Mouse (Mus musculus) stomach, postnatal 0 days (tissue): ENCODE results near the gene Trp53. TPM values are rescaled to one million over a fixed set of nuclear protein-coding genes. Genes with fewer than 3 reads are reported as not detected.

Experiments used
- ATAC-seq: fragments of 200-750 bp; cut with Nextera tagmentation; 2 replicates; pipeline ENCODE4 v1.8.0; 2017; ENCODE audit not compliant: low FRiP score, low TSS enrichment
- DNase-seq: peaks from one replicate; pipeline ENCODE4 v3.0.0-alpha.2; 2016; ENCODE audit warnings: low spot score
- H3K27ac ChIP-seq: fragments of 300-500 bp; sonication (generic); replicated peaks from 2 replicates; pipeline ENCODE4 v1.5.1; 2014; ENCODE audit warnings: mild to moderate bottlenecking, control low read depth
- H3K27me3 ChIP-seq: fragments of 300-500 bp; sonication (generic); 2 replicates; pipeline ENCODE4 v1.6.1; 2014; ENCODE audit warnings: low read length; ENCODE audit not compliant: control insufficient read depth, insufficient read depth
- H3K36me3 ChIP-seq: fragments of 300-500 bp; sonication (generic); 2 replicates; pipeline ENCODE4 v1.6.1; 2014; ENCODE audit warnings: low read length, mixed read lengths; ENCODE audit not compliant: control insufficient read depth, insufficient read depth
- H3K4me1 ChIP-seq: fragments of 300-500 bp; sonication (generic); replicated peaks from 2 replicates; pipeline ENCODE4 v1.6.1; 2014; ENCODE audit warnings: antibody characterized with exemption; ENCODE audit not compliant: control insufficient read depth, insufficient read depth
- H3K4me2 ChIP-seq: fragments of 300-500 bp; sonication (generic); replicated peaks from 2 replicates; pipeline ENCODE4 v1.6.1; 2014; ENCODE audit warnings: low read depth, mild to moderate bottlenecking, control low read depth, moderate library complexity
- H3K4me3 ChIP-seq: fragments of 300-500 bp; sonication (generic); 2 replicates; pipeline ENCODE4 v1.5.1; 2014; ENCODE audit warnings: low read depth, low read length, control low read depth
- H3K9ac ChIP-seq: fragments of 300-500 bp; sonication (generic); 2 replicates; pipeline ENCODE4 v1.6.1; 2014; ENCODE audit warnings: mild to moderate bottlenecking, low read length, control low read depth, mixed read lengths
- H3K9me3 ChIP-seq: fragments of 300-500 bp; sonication (generic); 2 replicates; pipeline ENCODE4 v1.6.1; 2016; ENCODE audit warnings: low read length; ENCODE audit not compliant: control insufficient read depth
- CTCF ChIP-seq: IDR thresholded peaks from 2 replicates; pipeline ENCODE4 v1.5.1; 2016; ENCODE audit warnings: antibody characterized with exemption, low read depth, mild to moderate bottlenecking, moderate library complexity
- EP300 ChIP-seq: optimal IDR thresholded peaks from 2 replicates; pipeline ENCODE3; 2016; ENCODE audit warnings: antibody characterized with exemption
- WGBS: fragments of 180-500 bp; shearing (Covaris S2); extraction: QIAGEN DNeasy Blood & Tissue Kit; methylation state at CpG from one replicate; pipeline ENCODE4 v1.1.7; 2014; 5-methylcytosine and 5-hydroxymethylcytosine counted together
- polyA plus RNA-seq: library from polyadenylated mRNA; unstranded; fragments of >200 nt; fragmentation: Nextera tagmentation; extraction: Ambion mirVana; gene quantifications from 2 replicates; pipeline ENCODE4 v1.2.1, GENCODE M21; 2015

Trp53 gene
- polyA plus RNA-seq, 1 experiment from 2014 or later: 45.0 TPM

- Histone ChIP-seq H3K4me3 (peak within 1 kb of the TSS; percentile 54), H3K9ac (peak within 1 kb of the TSS; percentile 67), H3K36me3 (no peaks in the 10 kb centered on the region), H3K4me2 (peak within 1 kb of the TSS; percentile 92), H3K27me3 (no peaks in the 10 kb centered on the region; the same call in 1 of the 2 replicates), H3K9me3 (no peaks in the 10 kb centered on the region), H3K27ac (no peak within 1 kb of the TSS), H3K4me1 (no peaks in the 10 kb centered on the region)
- ATAC-seq (no peak; the same call in 1 of the 2 replicates), DNase-seq (peak; percentile 41)
- WGBS: 2% methylated on average over 41 of the region's 59 CpGs
- TF ChIP-seq CTCF (no peak; the same call in 1 of the 2 replicates), EP300 (no peak)
These were observed 20.1 kb upstream of the Trp53 start, which contains the start of gene Efnb3 for GRCm38 (mm10) chr11:69559851-69560765. Efnb3 (minus strand) TSS chr11:69560205.

- H3K4me1 ChIP-seq: no peaks in the 10 kb centered on the region
These were observed 19.0 kb upstream of the Trp53 start for GRCm38 (mm10) chr11:69560896-69561854.

GRCm38 (mm10) chr11:69563373-69563772 is 16.8 kb upstream of the Trp53 start:
- WGBS: 80% methylated on average over 13 of the region's 13 CpGs
- ATAC-seq: no peak
- Histone ChIP-seq H3K36me3 (no peaks in the 10 kb centered on the region; the same call in 1 of the 2 replicates), H3K4me1 (no peaks in the 10 kb centered on the region), H3K4me2 (no peak overlapping the region), H3K4me3 (no peak overlapping the region), H3K9me3 (no peaks in the 10 kb centered on the region), H3K9ac (no peak overlapping the region), H3K27ac (no peak overlapping the region), H3K27me3 (no peaks in the 10 kb centered on the region; the same call in 1 of the 2 replicates)
- TF ChIP-seq CTCF: no peak
- TF ChIP-seq EP300: no peak
- DNase-seq: no peak

More at GRCm38 (mm10) chr11:69560896-69561854, 19.0 kb upstream of the Trp53 start:
- no peaks in the 10 kb centered on the region; the same call in 1 of the 2 replicates for H3K27me3 ChIP-seq
- 54% methylated on average over 16 of the region's 16 CpGs for WGBS
- DNase-seq (no peak), ATAC-seq (peak; percentile 9; the same call in 1 of the 2 replicates)
- no peaks in the 10 kb centered on the region; the same call in 1 of the 2 replicates for H3K36me3 ChIP-seq
- H3K9me3 ChIP-seq: no peaks in the 10 kb centered on the region
- no peak overlapping the region; the same call in 1 of the 2 replicates for H3K4me3 ChIP-seq
- no peak overlapping the region for H3K4me2 ChIP-seq
- no peak overlapping the region for H3K9ac ChIP-seq
- TF ChIP-seq CTCF (no peak), EP300 (no peak)
- H3K27ac ChIP-seq: no peak overlapping the region

GRCm38 (mm10) chr11:69564391-69564790 is 15.8 kb upstream of the Trp53 start:
- Histone ChIP-seq H3K27me3 (no peaks in the 10 kb centered on the region; the same call in 1 of the 2 replicates), H3K4me2 (no peak overlapping the region), H3K4me3 (no peak overlapping the region), H3K4me1 (no peaks in the 10 kb centered on the region), H3K9ac (no peak overlapping the region), H3K9me3 (no peaks in the 10 kb centered on the region), H3K27ac (no peak overlapping the region), H3K36me3 (no peaks in the 10 kb centered on the region; the same call in 1 of the 2 replicates)
- DNase-seq (no peak), ATAC-seq (no peak)
- 59% methylated on average over 3 of the region's 3 CpGs for WGBS
- TF ChIP-seq CTCF (no peak), EP300 (no peak)

- DNase-seq (no peak), ATAC-seq (no peak)
- TF ChIP-seq CTCF (no peak), EP300 (no peak)
- no peak overlapping the region for H3K4me2 ChIP-seq
- no peak overlapping the region for H3K27ac ChIP-seq
- no peak overlapping the region for H3K9ac ChIP-seq
- no peaks in the 10 kb centered on the region for H3K9me3 ChIP-seq
- no peaks in the 10 kb centered on the region; the same call in 1 of the 2 replicates for H3K36me3 ChIP-seq
- no peaks in the 10 kb centered on the region for H3K27me3 ChIP-seq
- WGBS: 76% methylated on average over 8 of the region's 8 CpGs
- no peaks in the 10 kb centered on the region for H3K4me1 ChIP-seq
- H3K4me3 ChIP-seq: no peak overlapping the region
These were observed 15.0 kb upstream of the Trp53 start for GRCm38 (mm10) chr11:69565131-69565530.
